Mouse (Mus musculus) frontal cortex, postnatal 25 days (tissue): ENCODE data around the gene Mad1l1.

Experiments used
- DNase-seq, 2 experiments: peaks; one replicate each; pipeline ENCODE4 v3.0.0; 2022; ENCODE audit warnings: low spot score in 2 of 2

The Mad1l1 gene

DNA sequence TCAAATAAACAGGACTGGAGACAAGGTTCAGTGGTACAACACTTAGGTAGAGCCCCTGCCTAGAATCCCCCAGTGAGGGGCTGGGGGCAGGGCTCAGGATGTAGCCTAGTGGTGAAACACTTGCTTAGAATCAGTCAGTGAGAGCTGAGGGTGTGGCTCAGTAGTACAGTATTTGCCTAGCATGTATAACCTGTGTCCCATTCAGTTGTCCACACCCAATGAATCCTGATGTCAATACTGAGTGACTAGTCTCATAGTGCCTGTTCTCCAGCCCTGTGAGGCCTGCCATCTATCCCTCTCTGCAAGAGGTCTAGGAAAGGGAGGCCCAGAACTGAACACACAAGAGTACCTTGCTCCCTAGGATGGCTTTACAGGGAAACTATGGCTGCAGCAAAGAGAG lies 232.1 kb downstream of the Mad1l1 start:
- no peak for DNase-seq

- DNase-seq, result no peak
Observed at GRCm38 (mm10) chr5:140087242-140087641, 234.1 kb downstream of the Mad1l1 start.

GRCm38 (mm10) chr5:140084341-140084740 lies 237.0 kb downstream of the Mad1l1 start:
- DNase-seq, result no peak

DNA sequence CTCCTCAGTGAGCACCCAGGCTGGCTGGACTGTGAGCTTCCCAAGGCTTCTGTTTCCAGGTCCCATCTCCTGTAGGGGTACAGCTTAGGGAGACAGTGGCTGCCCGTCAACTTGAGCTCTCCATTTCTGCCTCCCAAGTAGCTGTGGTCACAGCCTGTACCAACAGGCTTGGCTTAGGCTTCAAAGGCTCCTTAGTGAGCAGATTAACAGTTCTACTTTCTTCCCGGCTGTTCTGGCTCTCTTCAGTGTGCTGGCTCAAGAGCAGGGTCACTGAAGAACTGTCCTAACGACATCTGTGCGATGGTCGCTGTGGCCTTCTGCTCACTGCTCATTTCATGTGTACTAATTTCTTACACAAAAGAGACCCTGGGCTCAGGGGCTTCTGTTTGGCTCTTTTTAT lies 237.4 kb downstream of the Mad1l1 start:
- DNase-seq, result no peak

GRCm38 (mm10) chr5:140082204-140082812 lies 239.0 kb downstream of the Mad1l1 start:
- no peak for DNase-seq

DNA sequence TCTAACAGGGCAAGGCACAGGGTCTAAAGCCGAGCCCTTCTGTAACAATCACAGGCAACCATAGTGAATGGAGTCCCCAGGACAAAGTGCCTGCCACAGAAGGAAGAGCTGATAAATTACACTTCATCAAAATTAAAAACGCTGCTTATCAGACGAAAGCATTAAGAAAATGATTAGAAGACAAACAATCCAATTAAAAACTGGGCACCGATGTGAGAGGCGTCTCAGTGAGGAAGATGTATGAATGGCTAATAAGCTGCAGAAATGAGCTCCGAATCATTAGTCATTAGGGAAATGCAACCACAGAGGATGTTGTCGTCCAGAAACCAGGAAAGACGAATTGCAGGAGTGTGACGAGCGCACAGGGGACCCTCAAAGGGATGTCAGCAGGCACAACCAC lies 240.3 kb downstream of the Mad1l1 start:
- DNase-seq, result no peak

- DNase-seq, result no peak
Observed at GRCm38 (mm10) chr5:140079511-140079910, 241.8 kb downstream of the Mad1l1 start.

DNA sequence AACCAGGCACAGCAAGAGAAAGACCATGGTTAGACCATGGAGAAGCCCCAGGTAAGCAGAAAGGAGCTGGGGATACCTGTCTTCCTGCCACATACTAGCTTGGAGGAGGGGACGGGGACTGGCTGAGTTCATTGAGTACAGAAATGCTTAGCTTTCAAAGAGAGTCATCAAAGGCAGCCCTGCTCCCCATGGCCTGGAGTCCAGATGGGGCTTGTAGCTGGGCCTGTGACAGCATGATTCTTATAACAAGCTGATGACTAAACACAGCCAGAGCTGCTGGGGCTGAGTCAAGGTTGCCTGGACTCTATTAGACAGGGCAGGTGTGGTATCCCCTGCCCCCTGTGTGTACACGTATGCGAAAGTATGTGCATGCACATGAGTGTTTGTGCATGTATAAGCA lies 242.9 kb downstream of the Mad1l1 start:
- no peak for DNase-seq

DNA sequence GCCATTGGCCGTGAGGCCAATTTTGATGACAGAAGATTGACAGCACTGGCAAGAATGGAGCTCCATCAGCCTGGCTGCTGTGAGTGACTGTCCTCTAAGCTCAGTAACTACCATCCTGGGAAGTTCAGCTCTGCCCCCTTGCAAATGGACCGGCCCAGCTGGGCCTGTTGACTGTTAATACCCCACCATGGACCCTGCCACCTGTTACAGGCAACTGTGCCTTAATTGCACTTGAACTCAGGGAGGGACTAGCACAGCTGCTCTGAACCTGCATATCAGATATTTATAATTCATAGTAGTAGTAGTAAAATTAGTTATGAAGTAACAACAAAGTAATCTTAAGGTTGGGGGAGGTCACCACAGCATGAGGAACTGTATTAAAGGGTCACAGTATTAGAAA lies 244.9 kb downstream of the Mad1l1 start:
- no peak for DNase-seq

GRCm38 (mm10) chr5:140073671-140074116 lies 247.7 kb downstream of the Mad1l1 start:
- no peak for DNase-seq

- no peak for DNase-seq
Observed at GRCm38 (mm10) chr5:140073148-140073670, 248.1 kb downstream of the Mad1l1 start.

DNA sequence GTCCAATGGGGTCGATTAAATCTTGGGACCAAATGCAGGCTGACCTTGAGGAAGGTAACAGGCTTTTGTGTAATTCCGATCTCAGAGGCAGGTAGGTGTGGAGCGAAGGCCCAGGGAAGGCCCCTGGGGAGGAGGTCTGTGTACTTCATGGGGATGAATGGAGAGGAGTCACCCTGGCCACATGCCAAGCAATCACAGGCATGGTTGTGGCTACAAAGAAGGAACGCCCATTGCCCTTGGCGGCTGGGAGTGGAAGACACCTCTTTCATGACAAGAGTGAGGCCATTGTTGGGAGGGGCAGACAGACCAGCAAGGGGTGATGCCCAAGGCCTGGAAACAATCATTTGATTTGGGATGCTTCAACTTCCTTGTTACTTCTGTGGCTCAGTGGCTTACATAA lies 252.8 kb downstream of the Mad1l1 start:
- DNase-seq, result no peak

DNA sequence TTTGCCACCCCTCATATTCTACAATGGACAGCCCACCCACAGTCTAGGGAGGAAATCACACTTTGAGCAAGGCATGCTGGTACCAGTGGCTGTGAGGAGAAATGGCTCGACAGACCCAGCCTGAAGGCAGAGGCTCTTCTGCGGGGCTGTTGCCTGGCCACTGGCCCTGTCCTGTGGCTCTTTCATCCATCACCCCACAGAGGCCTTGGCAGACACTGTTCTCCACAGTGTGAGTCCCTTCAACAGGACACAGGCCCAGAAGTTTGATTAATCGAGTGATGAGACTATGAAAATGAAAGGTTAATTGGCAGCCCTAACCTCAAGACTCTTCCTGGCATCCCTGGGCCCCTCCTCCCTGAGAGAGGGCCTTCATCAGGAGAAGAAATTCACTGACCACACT lies 253.3 kb downstream of the Mad1l1 start:
- DNase-seq, result no peak

DNA sequence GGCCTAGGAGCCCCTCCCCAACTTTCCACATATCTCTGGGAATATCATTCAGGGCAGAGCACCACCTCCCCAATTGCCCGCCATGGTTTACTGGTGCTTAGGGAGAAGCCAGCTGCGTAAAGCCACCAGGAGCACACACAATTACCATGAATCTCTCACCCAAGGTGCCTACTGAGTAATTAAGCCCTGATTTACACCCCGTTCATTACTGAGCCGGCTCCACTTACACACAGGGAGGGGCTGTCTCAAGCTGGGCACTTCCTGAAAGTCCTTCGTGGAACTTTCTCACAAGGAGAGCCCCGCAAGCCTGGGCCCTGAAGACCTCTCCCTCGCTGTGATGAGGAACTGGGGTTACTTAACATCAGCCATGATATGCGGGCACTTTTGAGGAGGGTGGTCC lies 254.6 kb downstream of the Mad1l1 start:
- DNase-seq, result no peak

DNA sequence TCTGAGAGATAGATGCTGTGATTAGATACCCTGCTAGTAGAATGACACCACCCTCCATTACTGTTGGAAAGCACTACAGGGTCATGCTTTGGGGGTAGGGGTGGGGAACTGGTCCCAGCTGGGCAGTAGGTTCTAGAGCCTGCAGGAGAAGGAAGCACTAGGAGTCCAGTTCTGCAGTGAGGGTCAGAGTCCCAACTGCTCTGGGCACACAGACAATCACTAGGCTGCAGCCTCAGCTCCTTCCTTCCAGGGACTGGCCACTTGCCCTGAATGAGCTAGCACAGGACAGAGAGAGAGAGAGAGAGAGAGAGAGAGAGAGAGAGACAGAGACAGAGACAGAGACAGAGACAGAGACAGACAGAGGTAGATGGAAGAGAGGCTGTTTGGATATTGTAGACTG lies 255.1 kb downstream of the Mad1l1 start:
- no peak for DNase-seq

- DNase-seq, result no peak
Observed at GRCm38 (mm10) chr5:140065281-140065945, 255.9 kb downstream of the Mad1l1 start.

GRCm38 (mm10) chr5:140064521-140064920 lies 256.8 kb downstream of the Mad1l1 start:
- no peak for DNase-seq

DNA sequence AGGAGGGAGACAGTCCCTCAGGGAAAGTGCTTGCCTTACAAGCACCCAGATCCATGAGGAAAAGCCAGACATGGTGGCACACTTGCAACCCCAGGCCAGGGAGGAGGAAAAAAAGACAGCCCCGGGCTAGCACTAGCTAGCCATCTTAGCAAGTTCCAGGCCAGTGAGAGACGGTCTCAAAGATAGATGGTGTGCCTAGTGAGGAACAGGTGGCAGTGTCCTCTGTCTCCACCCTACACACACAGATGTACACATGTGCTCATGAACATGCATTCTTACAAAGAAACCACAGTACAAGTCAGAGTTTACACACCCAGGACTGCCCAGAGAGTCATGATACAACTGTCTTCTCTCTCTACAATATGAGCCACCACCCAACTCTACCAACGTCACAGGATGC lies 258.5 kb downstream of the Mad1l1 start:
- no peak for DNase-seq

GRCm38 (mm10) chr5:140062316-140062715 lies 259.0 kb downstream of the Mad1l1 start:
- DNase-seq, result no peak

- DNase-seq, result peak; percentile 10 to 61
Observed at GRCm38 (mm10) chr5:140061296-140061879, 260.0 kb downstream of the Mad1l1 start.

DNA sequence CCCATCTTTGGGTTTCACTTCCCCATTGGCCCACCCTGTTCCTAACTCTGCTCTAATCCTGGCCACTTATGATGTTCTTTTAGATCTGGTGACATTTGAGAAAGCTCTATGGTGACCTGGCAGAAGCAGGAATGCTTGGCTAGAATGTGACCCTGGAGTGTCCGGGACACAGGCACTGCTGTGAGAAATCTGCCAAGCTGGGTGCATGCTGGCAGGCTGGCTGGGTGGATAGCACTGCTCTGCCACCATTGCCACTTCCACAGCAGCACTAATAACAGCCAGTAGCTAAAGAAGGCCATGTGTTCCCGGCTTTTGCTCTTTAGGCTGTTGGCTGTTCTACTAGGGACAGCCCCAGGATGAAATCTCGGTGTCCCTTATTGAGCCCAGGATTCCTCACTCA lies 265.1 kb downstream of the Mad1l1 start:
- no peak for DNase-seq

DNA sequence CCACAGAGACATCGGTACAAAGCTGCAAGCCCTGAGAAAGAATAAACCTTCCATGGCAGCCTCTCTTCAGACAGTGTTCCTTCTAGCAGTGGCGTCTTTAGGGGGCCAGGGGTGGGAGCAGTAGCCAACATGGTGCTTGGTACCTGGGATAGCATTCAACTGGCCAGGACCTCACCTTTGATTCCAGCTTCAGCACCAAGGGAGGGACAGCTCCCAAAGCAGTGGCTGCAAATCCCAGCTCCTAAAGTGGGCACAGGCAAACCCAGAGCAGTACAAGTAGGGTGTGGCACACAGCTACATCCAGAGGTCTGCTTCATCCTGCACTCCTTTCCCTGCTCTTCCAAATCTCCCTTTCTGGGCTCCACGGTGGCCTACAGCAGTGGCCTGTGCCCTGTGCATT lies 265.9 kb downstream of the Mad1l1 start:
- no peak for DNase-seq

DNA sequence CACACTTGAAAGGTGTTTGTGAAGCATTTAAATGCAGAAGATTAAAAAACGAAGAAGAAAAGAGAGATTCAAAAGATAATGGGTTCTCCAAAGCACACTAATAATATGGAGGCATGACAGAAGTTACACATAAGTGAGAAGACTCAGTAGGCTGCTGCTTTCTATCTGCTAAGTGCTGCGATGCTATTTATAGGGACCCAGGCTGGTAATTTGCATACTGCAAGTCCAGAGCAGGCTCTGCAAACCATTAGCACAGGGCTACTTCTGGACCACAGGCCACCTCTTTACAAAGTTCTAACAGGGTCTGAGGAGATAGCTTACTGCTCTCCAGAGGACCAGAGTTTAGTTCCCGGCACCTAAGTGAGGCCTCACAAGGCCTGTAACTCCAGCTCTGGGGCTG lies 267.7 kb downstream of the Mad1l1 start:
- DNase-seq, result no peak
